Mouse (Mus musculus) embryonic facial prominence, embryonic 12.5 days (tissue): ENCODE measurements around the gene Mustn1. TPM values are rescaled to one million over a fixed set of nuclear protein-coding genes. Genes with fewer than 3 reads are reported as not detected.

ENCODE experiments used
- ATAC-seq: fragments of 200-750 bp; cut with Nextera tagmentation; 2 replicates; pipeline ENCODE4 v1.8.0; 2017; ENCODE audit not compliant: insufficient number of reproducible peaks, insufficient read depth, low FRiP score, low TSS enrichment
- H3K27ac ChIP-seq: fragments of 300-500 bp; sonication (generic); 2 replicates; pipeline ENCODE4 v1.5.1; 2016; ENCODE audit warnings: mild to moderate bottlenecking
- H3K27me3 ChIP-seq: fragments of 300-500 bp; sonication (generic); 2 replicates; pipeline ENCODE4 v1.6.1; 2016; ENCODE audit warnings: mild to moderate bottlenecking, moderate library complexity
- H3K36me3 ChIP-seq: fragments of 300-500 bp; sonication (generic); 2 replicates; pipeline ENCODE4 v1.6.1; 2016; ENCODE audit warnings: mild to moderate bottlenecking
- H3K4me1 ChIP-seq: fragments of 300-500 bp; sonication (generic); 2 replicates; pipeline ENCODE4 v1.6.1; 2016
- H3K4me2 ChIP-seq: fragments of 300-500 bp; sonication (generic); replicated peaks from 2 replicates; pipeline ENCODE4 v1.6.1; 2016; ENCODE audit warnings: mild to moderate bottlenecking, moderate library complexity
- H3K4me3 ChIP-seq: fragments of 300-500 bp; sonication (generic); 2 replicates; pipeline ENCODE4 v1.5.1; 2016; ENCODE audit warnings: mild to moderate bottlenecking
- H3K9ac ChIP-seq: fragments of 300-500 bp; sonication (generic); 2 replicates; pipeline ENCODE4 v1.6.1; 2016; ENCODE audit warnings: mild to moderate bottlenecking, moderate library complexity
- H3K9me3 ChIP-seq: fragments of 300-500 bp; sonication (generic); 2 replicates; pipeline ENCODE4 v1.6.1; 2016; ENCODE audit warnings: mild to moderate bottlenecking, moderate library complexity
- WGBS: fragments of 180-500 bp; shearing (Covaris S2); methylation state at CpG from one replicate; pipeline ENCODE4 v1.1.7; 2016; 5-methylcytosine and 5-hydroxymethylcytosine counted together
- polyA plus RNA-seq: library from polyadenylated mRNA; unstranded; fragments of >200 nt; fragmentation: Nextera tagmentation; extraction: Ambion mirVana; gene quantifications from 2 replicates; pipeline ENCODE4 v1.2.1, GENCODE M21; 2016

Mustn1 gene
- 2.5 and 4.3 TPM in 2 replicates for polyA plus RNA-seq

DNA sequence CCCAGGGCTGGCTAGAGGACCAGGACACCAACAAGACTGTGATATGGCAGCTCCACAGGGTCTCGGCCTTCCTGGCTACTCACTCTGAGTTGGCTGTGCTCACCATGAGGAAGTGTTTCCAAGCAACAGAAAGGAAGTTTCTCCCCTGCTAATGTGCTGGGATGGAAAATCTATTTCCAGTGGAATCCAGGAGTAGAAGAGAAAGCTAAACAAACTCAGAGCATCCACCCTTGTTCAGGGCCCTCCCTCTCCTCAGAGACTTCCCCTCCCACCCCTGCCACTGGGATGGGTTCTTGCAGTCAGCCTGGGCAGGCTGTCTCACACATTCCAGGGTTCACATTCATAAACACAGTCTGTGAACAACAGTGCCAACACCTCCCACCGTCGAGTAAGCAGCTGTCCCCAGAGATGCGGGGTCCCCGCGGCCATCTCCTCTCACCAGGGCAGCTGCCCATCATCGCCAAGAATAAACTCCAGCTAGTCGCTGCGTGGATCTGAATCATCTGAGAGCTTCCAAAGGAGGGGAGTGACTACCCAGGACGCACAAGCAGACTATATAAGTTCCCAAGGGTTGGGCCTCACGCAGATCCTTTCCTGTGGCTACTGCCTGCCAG is at the start of gene Mustn1:
Gene Mustn1, plus strand, starts transcription at position 243 of the 614 bp plus-strand sequence.
- Histone ChIP-seq H3K27me3 (no peaks in the 10 kb centered on the region), H3K9me3 (no peaks in the 10 kb centered on the region), H3K4me3 (no peak within 1 kb of the TSS), H3K9ac (no peak within 1 kb of the TSS), H3K4me2 (no peak within 1 kb of the TSS), H3K36me3 (peaks cover 25% of the 10 kb centered on the region), H3K27ac (peak within 1 kb of the TSS; percentile 26; the same call in 1 of the 2 replicates), H3K4me1 (peaks cover 11% of the 10 kb centered on the region)
- 80% methylated on average over 11 of the region's 11 CpGs for WGBS
- ATAC-seq, result no peak

DNA sequence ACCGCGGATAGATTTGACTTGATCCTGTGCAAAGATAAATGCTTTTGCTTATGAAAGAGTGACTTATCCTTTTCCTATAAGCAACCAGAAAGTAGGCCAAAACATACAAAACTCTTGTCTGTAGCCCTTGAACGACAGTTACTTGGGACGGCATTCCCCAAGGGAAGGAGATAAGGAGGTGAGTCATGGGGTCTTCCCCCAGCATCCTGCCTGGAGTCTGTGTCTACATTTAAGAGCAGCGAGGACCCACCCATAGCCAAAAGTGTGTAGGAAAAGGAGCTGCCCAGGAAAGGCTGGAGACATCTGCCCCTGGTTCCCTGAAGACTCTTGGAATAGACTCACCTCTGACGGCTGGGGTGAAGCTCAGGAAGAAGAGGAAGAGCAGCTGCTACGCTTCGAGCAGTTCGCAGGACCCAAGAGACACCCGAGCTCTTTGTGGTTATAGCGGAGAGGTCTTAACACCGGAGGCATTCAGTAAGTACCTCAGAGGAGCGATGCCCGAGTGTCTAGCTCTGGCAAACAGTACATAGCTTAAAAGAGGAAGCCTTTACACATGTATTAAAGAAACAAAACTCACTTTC is 41.5 kb upstream of the Mustn1 start:
- peaks cover 16% of the 10 kb centered on the region; the same call in 1 of the 2 replicates for H3K36me3 ChIP-seq
- H3K27me3 ChIP-seq, result no peaks in the 10 kb centered on the region
- H3K4me3 ChIP-seq, result no peak overlapping the region
- no peaks in the 10 kb centered on the region for H3K4me1 ChIP-seq
- H3K27ac ChIP-seq, result no peak overlapping the region
- ATAC-seq, result no peak
- no peaks in the 10 kb centered on the region for H3K9me3 ChIP-seq
- H3K4me2 ChIP-seq, result no peak overlapping the region
- 89% methylated on average over 14 of the region's 14 CpGs for WGBS
- no peak overlapping the region for H3K9ac ChIP-seq

DNA sequence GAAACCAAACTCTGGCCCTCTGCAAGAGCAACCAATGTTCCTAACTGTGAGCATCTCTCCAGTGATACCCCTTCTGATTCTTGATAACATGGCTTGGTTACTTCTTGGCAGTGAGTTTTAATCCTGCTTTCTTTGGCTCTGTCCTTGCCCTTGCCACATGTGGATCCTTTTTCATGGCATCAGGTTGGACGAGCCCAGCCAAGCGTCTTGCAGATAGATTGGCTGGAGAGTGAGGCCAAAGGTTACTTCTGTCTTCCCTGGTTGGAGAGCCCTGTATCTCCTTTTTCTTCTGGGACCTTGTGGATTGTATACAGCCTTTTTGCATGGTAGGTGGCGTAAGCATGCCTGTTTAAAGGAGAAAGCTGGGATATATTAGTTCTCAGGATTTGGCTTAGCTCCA is 35.3 kb upstream of the Mustn1 start:
- Histone ChIP-seq H3K4me3 (no peak overlapping the region), H3K27me3 (no peaks in the 10 kb centered on the region), H3K4me1 (no peaks in the 10 kb centered on the region), H3K27ac (no peak overlapping the region), H3K4me2 (no peak overlapping the region), H3K9me3 (no peaks in the 10 kb centered on the region), H3K9ac (no peak overlapping the region), H3K36me3 (0 out of 2 replicates have a peak, but pooled peaks cover 2% of the 10 kb centered on the region)
- WGBS, result 94% methylated on average over 3 of the region's 3 CpGs
- no peak for ATAC-seq

DNA sequence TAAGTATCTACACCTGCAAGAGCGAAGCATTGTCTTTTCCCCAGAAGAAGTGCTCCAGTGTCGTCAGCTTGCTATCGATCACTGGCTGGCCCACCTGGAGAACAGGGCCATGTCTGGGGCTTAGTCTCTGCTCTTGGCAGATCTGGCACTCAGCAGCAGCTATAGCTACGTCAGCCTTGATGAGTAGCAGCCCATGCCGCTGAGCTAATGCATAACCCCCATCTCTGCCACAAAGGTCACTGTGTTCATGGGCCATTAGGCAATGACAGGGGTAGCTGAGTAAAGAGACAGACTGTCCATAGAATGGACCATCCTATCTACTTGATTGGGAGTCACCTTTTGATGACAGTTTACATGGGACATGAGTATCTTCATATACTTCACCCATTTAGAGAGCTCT is 28.5 kb upstream of the Mustn1 start:
- H3K4me3 ChIP-seq, result no peak overlapping the region
- H3K4me2 ChIP-seq, result no peak overlapping the region
- no peak for ATAC-seq
- no peaks in the 10 kb centered on the region for H3K9me3 ChIP-seq
- H3K27ac ChIP-seq, result no peak overlapping the region
- WGBS, result 90% methylated on average over 5 of the region's 5 CpGs
- H3K9ac ChIP-seq, result no peak overlapping the region
- no peaks in the 10 kb centered on the region for H3K4me1 ChIP-seq
- no peaks in the 10 kb centered on the region for H3K27me3 ChIP-seq
- no peaks in the 10 kb centered on the region for H3K36me3 ChIP-seq

DNA sequence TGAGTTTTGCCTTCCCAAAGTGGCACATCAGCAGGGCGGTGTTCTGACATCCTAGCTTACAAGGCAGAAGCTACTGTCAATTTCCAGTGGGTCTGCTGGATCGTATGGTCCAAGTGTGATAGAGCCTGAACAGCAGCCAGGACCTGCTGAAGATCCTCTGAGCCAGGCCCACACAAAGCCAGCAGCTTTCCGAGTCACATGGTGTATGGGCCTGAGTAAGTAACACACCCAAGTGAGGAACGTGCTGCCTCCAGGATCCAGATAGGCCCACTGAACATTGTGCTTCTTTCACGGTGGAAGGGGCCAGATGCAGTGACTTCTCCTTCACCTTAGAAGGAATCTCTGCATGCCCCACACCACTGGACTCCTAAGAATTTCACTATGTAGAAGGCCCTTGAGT is 26.7 kb upstream of the Mustn1 start:
- Histone ChIP-seq H3K9me3 (no peaks in the 10 kb centered on the region), H3K36me3 (no peaks in the 10 kb centered on the region), H3K4me3 (no peak overlapping the region), H3K4me1 (no peaks in the 10 kb centered on the region), H3K4me2 (no peak overlapping the region), H3K9ac (no peak overlapping the region), H3K27ac (no peak overlapping the region), H3K27me3 (no peaks in the 10 kb centered on the region)
- 89% methylated on average over 5 of the region's 5 CpGs for WGBS
- ATAC-seq, result no peak

DNA sequence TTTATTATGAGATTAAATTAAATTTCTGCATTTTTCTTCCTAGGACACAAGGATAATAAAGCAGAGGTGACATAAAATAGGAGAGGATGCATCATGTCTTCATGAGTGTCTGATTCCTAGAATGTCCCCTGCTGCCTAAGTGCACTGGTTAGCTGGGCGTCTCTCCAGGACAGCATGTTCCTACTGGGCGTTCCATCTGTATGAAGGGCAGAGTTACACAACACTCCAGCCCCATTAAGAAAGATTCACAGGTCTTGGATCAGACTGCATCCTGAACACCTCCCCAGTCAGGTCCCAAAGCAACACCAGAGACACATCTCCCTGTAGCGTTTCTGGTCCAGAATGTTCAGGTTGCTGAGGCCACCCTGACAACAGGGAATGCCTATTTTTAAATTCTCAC is 23.7 kb upstream of the Mustn1 start:
- H3K4me2 ChIP-seq, result no peak overlapping the region
- no peak overlapping the region for H3K4me3 ChIP-seq
- no peak overlapping the region for H3K27ac ChIP-seq
- no peaks in the 10 kb centered on the region for H3K27me3 ChIP-seq
- no peak for ATAC-seq
- WGBS, result 91% methylated on average over 3 of the region's 3 CpGs
- no peak overlapping the region for H3K9ac ChIP-seq
- H3K36me3 ChIP-seq, result no peaks in the 10 kb centered on the region; the same call in 1 of the 2 replicates
- H3K9me3 ChIP-seq, result no peaks in the 10 kb centered on the region
- H3K4me1 ChIP-seq, result no peaks in the 10 kb centered on the region

DNA sequence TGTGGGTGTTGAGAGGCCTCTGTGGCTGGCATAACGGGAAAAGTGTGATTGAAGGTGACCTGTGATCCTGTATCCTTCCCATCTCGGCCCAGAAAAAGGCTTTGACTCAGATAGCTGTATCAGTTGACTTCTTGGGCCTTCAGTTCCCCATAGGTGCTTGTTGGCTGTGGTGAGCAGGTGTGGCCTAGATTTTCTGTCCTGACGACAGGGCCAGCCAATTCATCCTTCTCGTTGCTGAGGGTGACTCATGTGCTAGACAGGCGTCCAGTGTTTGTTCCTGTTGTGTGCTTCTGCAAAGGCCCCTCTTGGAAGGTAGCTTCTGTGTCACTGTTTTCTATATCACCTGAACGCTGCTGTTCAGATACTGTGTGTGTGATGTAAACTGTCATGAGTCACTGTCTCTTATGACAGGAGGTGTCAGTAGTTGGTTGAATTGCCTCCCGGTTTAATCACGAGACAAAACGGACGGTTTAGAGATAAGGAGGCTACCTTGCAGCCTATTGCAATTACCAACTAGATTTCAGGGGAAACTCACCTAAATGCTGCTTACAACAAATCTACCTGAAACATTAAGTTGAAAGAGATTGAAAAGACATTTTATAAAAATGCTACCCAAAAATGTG is 22.0 kb upstream of the Mustn1 start:
- WGBS, result 89% methylated on average over 10 of the region's 10 CpGs
- ATAC-seq, result no peak
- no peaks in the 10 kb centered on the region for H3K9me3 ChIP-seq

DNA sequence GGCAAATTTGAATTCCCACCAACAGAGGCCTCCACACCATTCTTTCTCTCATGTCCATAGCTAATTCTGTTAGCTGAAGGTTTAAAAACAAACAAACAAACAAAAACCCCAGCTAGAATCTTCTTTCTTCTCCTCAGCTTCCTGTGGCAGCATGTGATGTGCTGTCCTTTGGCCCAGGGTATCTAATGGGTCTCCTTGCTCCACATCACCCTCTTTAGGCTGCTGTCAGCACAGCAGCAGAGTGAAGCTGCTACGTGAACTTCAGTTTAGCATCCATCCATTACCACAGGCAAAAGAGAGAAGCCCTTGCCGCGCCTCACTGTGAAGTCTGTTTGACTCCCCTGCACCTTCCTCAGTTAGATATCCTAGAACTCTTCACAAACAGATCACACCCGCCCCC is 21.0 kb upstream of the Mustn1 start:
- Histone ChIP-seq H3K4me1 (no peaks in the 10 kb centered on the region), H3K27ac (no peak overlapping the region), H3K36me3 (no peaks in the 10 kb centered on the region; the same call in 1 of the 2 replicates), H3K4me3 (no peak overlapping the region), H3K9ac (no peak overlapping the region), H3K9me3 (no peaks in the 10 kb centered on the region), H3K27me3 (no peaks in the 10 kb centered on the region), H3K4me2 (no peak overlapping the region)
- WGBS, result 77% methylated on average over 4 of the region's 4 CpGs
- ATAC-seq, result no peak

More for the DNA sequence above, 22.0 kb upstream of the Mustn1 start:
- no peaks in the 10 kb centered on the region for H3K27me3 ChIP-seq
- no peaks in the 10 kb centered on the region for H3K4me1 ChIP-seq
- no peak overlapping the region for H3K27ac ChIP-seq
- no peak overlapping the region for H3K4me3 ChIP-seq
- H3K36me3 ChIP-seq, result no peaks in the 10 kb centered on the region; the same call in 1 of the 2 replicates
- H3K4me2 ChIP-seq, result no peak overlapping the region
- no peak overlapping the region for H3K9ac ChIP-seq

DNA sequence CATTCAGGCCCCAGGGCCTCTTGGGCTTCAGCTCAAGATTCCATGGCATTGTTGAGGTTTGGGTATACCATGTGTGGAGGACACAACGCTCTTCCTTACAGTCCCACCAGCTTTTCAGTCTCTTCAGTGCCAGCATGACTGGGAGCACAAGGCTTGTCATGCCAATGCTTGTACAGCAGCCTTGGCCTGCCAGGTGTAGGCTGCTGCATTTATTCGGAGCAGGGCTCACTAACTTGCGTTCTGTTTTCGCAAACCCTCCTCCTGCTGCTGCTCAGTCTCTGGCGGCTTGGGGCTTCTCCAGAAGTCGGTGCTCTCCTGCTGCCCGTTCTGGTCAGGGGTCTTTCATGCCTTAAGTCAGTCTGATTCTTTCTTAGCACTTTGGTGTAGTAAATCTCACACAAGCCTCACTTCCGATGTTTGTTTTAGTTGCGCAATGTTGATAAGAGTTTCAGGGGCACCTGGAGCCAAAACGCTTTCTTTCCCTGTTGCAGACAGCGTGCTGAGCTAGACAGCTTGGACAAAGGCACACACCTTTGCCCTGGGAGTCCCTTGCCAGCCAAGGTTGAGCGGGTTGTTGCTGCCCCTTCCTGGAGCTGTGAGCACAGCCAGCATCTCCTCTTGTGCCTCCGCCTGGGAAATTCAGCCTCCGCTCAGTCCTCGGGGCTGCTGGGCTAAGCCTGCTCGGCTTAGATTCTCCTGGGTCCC is 17.4 kb upstream of the Mustn1 start:
- no peak overlapping the region for H3K4me2 ChIP-seq
- no peak overlapping the region for H3K27ac ChIP-seq
- no peaks in the 10 kb centered on the region for H3K4me1 ChIP-seq
- H3K9me3 ChIP-seq, result no peaks in the 10 kb centered on the region
- no peak for ATAC-seq
- no peak overlapping the region for H3K9ac ChIP-seq
- H3K27me3 ChIP-seq, result no peaks in the 10 kb centered on the region
- 75% methylated on average over 16 of the region's 16 CpGs for WGBS
- peaks cover 17% of the 10 kb centered on the region for H3K36me3 ChIP-seq
- H3K4me3 ChIP-seq, result no peak overlapping the region

DNA sequence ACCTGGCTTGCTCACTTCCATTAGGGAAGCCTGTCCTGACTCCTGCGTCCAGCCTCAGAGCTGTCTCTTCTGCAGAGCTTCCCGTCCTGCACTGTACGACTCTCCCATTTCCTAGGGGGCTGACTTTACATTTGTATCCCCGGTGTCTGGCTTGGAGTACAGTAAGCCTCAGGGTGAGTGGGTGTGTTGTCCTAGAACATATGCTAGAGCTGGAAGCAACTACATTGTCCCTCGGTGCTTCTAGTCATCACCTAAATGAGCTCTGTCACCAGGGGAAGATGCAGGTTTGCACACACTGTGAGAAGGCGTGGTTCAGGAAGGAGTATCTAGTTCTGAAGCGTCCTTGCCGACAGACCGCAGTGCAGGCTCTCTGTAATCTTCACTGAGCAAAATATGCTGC is 16.6 kb upstream of the Mustn1 start:
- H3K9ac ChIP-seq, result no peak overlapping the region
- no peak overlapping the region for H3K4me2 ChIP-seq
- ATAC-seq, result no peak
- no peak overlapping the region for H3K27ac ChIP-seq
- H3K36me3 ChIP-seq, result peaks cover 17% of the 10 kb centered on the region
- no peaks in the 10 kb centered on the region for H3K4me1 ChIP-seq
- WGBS, result 85% methylated on average over 9 of the region's 9 CpGs
- no peak overlapping the region for H3K4me3 ChIP-seq
- no peaks in the 10 kb centered on the region for H3K27me3 ChIP-seq
- H3K9me3 ChIP-seq, result no peaks in the 10 kb centered on the region

DNA sequence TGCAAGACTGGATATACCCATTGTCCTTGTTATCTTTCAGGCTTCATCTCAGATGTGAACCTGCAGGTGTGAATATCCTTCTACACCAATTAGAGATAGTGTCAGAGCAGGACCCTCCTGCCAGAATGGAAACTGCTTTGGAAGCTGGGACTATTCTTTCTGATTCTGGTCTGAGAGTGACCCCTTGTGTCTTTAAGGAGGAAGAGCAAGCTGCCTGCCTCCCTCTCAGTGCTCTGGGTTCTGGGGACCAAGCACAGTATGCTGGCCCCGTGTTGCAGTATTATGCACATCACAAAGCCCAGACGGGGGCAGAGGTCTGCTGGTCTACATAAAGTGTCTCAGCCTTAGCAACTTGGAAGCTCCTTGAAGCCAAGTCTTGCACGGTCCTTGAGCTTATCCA is 13.7 kb upstream of the Mustn1 start:
- 75% methylated on average over 3 of the region's 3 CpGs for WGBS
- no peak overlapping the region for H3K4me3 ChIP-seq
- ATAC-seq, result no peak
- no peak overlapping the region for H3K27ac ChIP-seq
- no peak overlapping the region for H3K4me2 ChIP-seq
- no peaks in the 10 kb centered on the region for H3K27me3 ChIP-seq
- no peaks in the 10 kb centered on the region for H3K9me3 ChIP-seq
- no peak overlapping the region for H3K9ac ChIP-seq
- peaks cover 10% of the 10 kb centered on the region for H3K4me1 ChIP-seq
- peaks cover 25% of the 10 kb centered on the region for H3K36me3 ChIP-seq

DNA sequence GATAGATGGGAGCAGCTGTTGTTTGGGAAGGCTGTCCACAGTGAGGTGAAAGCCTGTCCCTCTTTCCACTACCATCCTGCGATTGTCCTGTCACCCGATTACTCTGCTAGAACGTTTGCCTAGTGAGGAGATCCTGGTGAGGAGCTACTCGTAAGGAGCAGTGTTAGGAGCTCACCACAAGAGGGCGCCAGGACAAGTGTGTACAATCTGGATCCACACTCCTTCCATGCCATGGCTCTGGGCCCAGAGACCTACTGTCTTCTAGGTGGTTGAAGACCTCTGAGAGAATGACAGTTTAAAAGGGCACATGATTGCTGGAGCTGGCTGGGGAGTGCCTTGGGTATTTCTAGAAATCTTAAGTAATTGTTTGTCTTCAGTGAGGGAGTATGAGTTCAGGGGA is 12.0 kb upstream of the Mustn1 start:
- H3K9ac ChIP-seq, result no peak overlapping the region
- peaks cover 10% of the 10 kb centered on the region for H3K4me1 ChIP-seq
- H3K9me3 ChIP-seq, result no peaks in the 10 kb centered on the region
- no peaks in the 10 kb centered on the region for H3K27me3 ChIP-seq
- WGBS, result 38% methylated on average over 5 of the region's 5 CpGs
- peaks cover 26% of the 10 kb centered on the region for H3K36me3 ChIP-seq
- no peak overlapping the region for H3K27ac ChIP-seq
- H3K4me2 ChIP-seq, result no peak overlapping the region
- no peak for ATAC-seq
- no peak overlapping the region for H3K4me3 ChIP-seq
